Mouse (Mus musculus): Measurements from ENCODE around the gene 1700123O20Rik.

DNA sequence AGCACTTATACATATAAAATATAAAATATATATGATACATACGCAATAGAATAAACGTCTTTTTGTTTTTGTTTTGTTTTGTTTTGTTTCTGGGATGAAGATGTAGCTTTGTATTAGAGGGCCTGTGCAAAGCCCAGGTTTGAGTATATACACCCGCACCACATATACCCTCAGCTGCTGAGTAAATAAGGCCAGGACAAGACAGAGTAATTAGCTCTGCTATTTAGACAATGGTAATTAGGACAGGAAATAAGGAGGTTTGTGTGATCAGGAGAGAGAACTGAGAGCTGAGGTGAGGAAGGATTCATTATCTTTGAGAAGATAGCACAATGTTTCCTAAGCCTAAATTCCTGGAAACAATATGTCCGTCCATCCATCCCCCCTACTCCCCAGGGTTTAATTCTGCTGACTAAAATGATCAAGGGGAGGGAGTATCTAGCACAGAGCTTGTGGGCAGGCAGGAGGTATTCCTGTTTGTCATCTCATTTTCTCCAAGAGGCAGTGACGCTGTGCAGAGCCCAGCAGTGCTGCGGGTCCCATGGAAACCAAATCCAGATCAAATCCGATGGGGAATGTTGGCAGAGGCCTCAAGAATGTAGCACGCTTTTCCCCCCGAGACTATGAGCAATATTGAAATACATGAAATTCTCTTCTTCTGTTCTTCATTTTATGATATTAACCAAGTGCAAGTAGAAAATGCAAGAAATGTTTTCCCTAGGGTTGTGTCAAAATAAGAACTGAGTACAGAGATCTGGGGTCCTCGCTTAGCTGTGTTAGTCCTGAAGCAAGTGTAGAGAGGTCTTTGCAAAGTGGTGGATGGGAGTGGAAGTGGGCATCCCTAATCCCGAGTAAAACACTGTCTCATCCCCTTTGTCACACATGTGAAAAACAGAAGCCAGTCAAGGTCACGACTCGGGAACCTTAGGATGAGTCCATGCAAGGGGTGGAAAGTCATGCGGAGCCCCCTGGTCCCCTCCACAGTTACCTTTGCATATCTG, 50.8 kb downstream of the 1700123O20Rik start:
- TF ChIP-seq CTCF (IDR thresholded peaks at IDR 0.05; ENCODE audit: extremely low read depth, insufficient read length, insufficient replicate concordance, low read depth, low read length) (no peak), POLR2A (IDR thresholded peaks at IDR 0.05; ENCODE audit: low read depth, low read length) (no peak)

All from small intestine, adult 2 months (tissue).